Mouse (Mus musculus) cortical plate, adult 2 months (tissue): ENCODE results near the gene Celsr3. TPM values are rescaled to one million over a fixed set of nuclear protein-coding genes. Genes with fewer than 3 reads are reported as not detected.

ENCODE experiments used
- H3K27ac ChIP-seq: fragments of 200-500 bp; 2 replicates; pipeline ENCODE4 v1.5.1; 2012; ENCODE audit warnings: low read length, control low read depth, inconsistent platforms; ENCODE audit not compliant: insufficient read depth
- H3K4me1 ChIP-seq: fragments of 200-500 bp; 2 replicates; pipeline ENCODE4 v1.6.1; 2011; ENCODE audit warnings: low read length; ENCODE audit not compliant: control insufficient read depth, insufficient read depth
- H3K4me3 ChIP-seq: fragments of 200-500 bp; 2 replicates; pipeline ENCODE4 v1.5.1; 2011; ENCODE audit warnings: mild to moderate bottlenecking, low read length, control low read depth; ENCODE audit not compliant: insufficient read depth
- CTCF ChIP-seq: fragments of 200-500 bp; IDR thresholded peaks from 2 replicates; pipeline ENCODE4 v1.5.1; 2011; ENCODE audit warnings: mild to moderate bottlenecking, control low read depth, low read length; ENCODE audit not compliant: insufficient read depth; ENCODE audit errors: extremely low read depth
- POLR2A ChIP-seq: fragments of 200-500 bp; IDR thresholded peaks from 2 replicates; pipeline ENCODE4 v1.6.1; 2011; ENCODE audit warnings: mild to moderate bottlenecking, low read length, control low read depth; ENCODE audit not compliant: insufficient read depth; ENCODE audit errors: extremely low read depth
- polyA plus RNA-seq: library from polyadenylated mRNA; depleted of rRNA; stranded (reverse); fragments of >200 nt; gene quantifications from 2 replicates; pipeline ENCODE4 v1.2.3, GENCODE M21; 2012

Celsr3 gene
- polyA plus RNA-seq, 1 experiment = 74.3 TPM

DNA sequence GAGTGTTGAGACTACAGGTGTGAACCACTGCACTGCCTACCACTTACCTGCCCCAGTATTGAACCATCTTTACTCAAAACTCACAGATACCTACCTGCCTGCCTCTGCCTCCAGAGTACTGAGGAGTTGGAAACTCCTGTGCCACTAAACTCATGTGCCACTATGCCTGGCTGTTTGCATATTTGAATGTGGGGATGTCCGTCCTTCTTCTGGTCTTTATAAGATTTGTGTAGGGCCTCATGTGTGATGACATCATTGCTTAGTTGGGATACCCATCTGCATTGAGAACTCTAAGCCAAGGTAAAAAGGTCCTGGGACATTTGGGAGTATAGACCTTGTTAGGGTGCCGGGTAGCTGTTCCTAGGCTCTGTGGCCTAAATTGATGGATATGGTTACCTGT lies 39.0 kb upstream of the Celsr3 start:
- H3K4me1 ChIP-seq = peaks cover 22% of the 10 kb centered on the region
- TF ChIP-seq POLR2A (no peak), CTCF (no peak)
- H3K27ac ChIP-seq = no peak overlapping the region
- no peak overlapping the region for H3K4me3 ChIP-seq

DNA sequence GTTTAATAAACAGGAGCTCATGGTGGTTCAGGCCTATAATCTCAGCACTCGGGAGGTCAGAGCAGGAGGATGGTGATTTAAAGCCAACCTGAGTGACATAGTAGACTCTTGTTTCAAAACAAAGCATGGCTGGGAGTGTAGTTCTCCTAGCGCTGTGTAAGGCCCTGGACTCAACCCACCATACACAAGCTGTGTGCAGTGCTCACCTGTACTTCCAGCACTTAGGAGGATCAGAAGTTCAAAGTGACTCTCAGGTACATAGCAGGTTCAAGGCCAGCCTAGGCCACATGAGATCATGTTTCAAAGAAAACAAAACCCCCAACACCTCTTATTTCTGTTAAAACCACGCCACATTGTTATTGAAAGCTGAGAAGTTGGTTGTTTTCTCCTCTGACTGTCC lies 37.4 kb upstream of the Celsr3 start:
- Histone ChIP-seq H3K4me1 (peaks cover 27% of the 10 kb centered on the region), H3K27ac (no peak overlapping the region), H3K4me3 (no peak overlapping the region)
- TF ChIP-seq POLR2A = no peak
- no peak for TF ChIP-seq CTCF

GRCm38 (mm10) chr9:108792307-108792706 lies 33.8 kb upstream of the Celsr3 start:
- Histone ChIP-seq H3K27ac (no peak overlapping the region), H3K4me1 (peaks cover 29% of the 10 kb centered on the region), H3K4me3 (no peak overlapping the region)
- no peak for TF ChIP-seq POLR2A
- TF ChIP-seq CTCF = no peak

DNA sequence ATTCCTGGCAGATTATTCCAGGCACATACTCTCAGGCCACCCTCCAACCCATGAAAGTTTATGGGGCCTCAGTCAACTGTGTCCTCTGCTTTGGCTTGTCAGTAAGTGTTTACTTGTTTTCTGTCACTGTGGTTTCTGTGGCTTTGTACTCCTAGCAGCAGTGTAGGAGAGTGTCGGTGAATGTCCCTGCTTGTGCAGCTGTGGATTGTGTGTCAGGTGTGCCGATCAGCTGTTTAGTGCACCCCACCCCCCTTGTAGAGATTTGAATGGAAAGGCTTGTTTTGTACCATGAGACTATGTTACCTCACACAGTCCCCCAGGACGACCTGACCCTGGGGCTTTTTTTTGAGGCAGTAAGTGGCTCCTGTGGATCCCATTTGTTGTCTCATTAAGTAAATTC lies 33.4 kb upstream of the Celsr3 start:
- no peak overlapping the region for H3K4me3 ChIP-seq
- peaks cover 30% of the 10 kb centered on the region for H3K4me1 ChIP-seq
- no peak for TF ChIP-seq CTCF
- TF ChIP-seq POLR2A = no peak
- H3K27ac ChIP-seq = no peak overlapping the region

- no peak overlapping the region for H3K27ac ChIP-seq
- TF ChIP-seq CTCF = no peak
- no peak for TF ChIP-seq POLR2A
- H3K4me3 ChIP-seq = no peak overlapping the region
- H3K4me1 ChIP-seq = peaks cover 22% of the 10 kb centered on the region
These were observed 30.8 kb upstream of the Celsr3 start for GRCm38 (mm10) chr9:108795281-108795680.

DNA sequence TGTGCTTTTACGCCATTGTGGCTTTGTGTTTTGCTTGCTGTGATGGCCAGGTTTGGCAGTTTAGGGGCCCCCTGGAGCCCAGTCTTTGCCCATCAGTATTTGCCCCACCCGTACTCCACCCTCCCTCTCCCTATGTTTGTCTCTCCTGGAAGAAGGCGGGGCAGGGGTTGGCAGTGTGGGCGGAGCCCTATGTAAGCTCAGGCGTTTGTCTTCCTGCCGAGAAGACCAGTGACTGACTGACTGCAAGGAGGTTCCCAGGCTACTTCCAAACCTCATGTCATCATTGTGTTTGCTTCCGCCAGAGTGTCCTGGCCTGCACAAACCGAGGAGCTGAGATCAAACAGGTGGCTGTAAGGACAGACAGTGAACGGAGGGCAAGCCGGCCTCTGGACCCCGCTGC lies 30.4 kb upstream of the Celsr3 start:
- H3K27ac ChIP-seq = peak overlapping the region; percentile 54; the same call in 1 of the 2 replicates
- H3K4me1 ChIP-seq = peaks cover 22% of the 10 kb centered on the region
- no peak for TF ChIP-seq POLR2A
- 0 out of 2 replicates have a peak overlapping the region, but pooled peaks have one; percentile 7 for H3K4me3 ChIP-seq

GRCm38 (mm10) chr9:108796351-108796981 lies 29.7 kb upstream of the Celsr3 start:
- no peak for TF ChIP-seq CTCF
- no peak for TF ChIP-seq POLR2A
- H3K4me1 ChIP-seq = peaks cover 20% of the 10 kb centered on the region
- peak overlapping the region; percentile 54 for H3K27ac ChIP-seq
- 0 out of 2 replicates have a peak overlapping the region, but pooled peaks have one; percentile 7 for H3K4me3 ChIP-seq

DNA sequence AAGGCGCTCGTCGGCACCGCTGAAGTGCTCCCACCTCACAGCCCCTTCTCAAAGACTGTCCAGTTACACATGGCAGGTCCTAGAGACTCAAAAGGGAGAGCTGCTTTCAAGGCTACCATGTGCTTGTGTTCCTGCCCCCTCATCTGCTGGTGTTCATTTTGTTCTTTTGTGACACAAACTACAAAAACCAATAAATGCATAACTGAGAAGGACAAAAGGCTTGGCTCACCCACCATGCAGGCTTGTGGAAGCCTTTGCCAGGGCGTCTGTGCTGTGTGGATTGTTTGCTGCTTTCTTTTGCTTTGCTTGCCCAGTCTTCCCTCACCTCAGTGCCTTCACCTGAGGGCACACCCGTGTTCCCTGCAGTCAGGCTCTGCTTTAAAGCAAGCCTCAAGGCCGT lies 28.6 kb upstream of the Celsr3 start:
- Histone ChIP-seq H3K27ac (no peak overlapping the region), H3K4me1 (peaks cover 17% of the 10 kb centered on the region), H3K4me3 (no peak overlapping the region)
- TF ChIP-seq CTCF (no peak), POLR2A (no peak)

GRCm38 (mm10) chr9:108798508-108799075 lies 27.5 kb upstream of the Celsr3 start:
- TF ChIP-seq CTCF (no peak), POLR2A (no peak)
- H3K4me3 ChIP-seq = no peak overlapping the region
- peaks cover 13% of the 10 kb centered on the region for H3K4me1 ChIP-seq
- no peak overlapping the region for H3K27ac ChIP-seq

- Histone ChIP-seq H3K27ac (0 out of 2 replicates have a peak overlapping the region, but pooled peaks have one; percentile 14), H3K4me3 (no peak overlapping the region), H3K4me1 (peaks cover 12% of the 10 kb centered on the region)
- no peak for TF ChIP-seq CTCF
- no peak for TF ChIP-seq POLR2A
These were observed 26.6 kb upstream of the Celsr3 start for GRCm38 (mm10) chr9:108799564-108799963.

DNA sequence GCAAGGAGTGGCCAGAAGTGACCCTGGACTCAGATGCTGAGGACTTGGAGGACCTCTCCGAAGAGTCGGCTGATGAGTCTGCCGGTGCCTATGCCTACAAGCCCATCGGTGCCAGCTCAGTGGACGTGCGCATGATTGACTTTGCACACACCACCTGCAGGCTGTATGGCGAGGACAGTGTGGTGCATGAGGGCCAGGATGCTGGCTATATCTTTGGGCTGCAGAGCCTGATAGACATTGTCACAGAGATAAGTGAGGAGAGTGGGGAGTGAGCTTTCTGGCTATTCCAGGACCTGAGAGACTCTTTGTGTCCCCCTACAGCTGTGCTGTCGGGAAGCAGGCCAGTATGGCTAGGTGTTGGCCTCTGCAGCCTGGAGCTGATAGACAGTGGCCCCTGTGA lies 20.4 kb upstream of the Celsr3 start:
- H3K4me1 ChIP-seq = peaks cover 5% of the 10 kb centered on the region; the same call in 1 of the 2 replicates
- TF ChIP-seq POLR2A = no peak
- TF ChIP-seq CTCF = no peak

More for the DNA sequence above, 20.4 kb upstream of the Celsr3 start:
- H3K27ac ChIP-seq = no peak overlapping the region
- no peak overlapping the region for H3K4me3 ChIP-seq
